Mouse (Mus musculus) kidney, postnatal 0 days (tissue): ENCODE data around the gene Cmip. TPM values are rescaled to one million over a fixed set of nuclear protein-coding genes. Genes with fewer than 3 reads are reported as not detected.
A peak's percentile ranks its signal among the peaks of the same experiment; 100 is the strongest.

Source experiments
- ATAC-seq: fragments of 200-750 bp; cut with Nextera tagmentation; replicated peaks from 2 replicates; pipeline ENCODE4 v1.8.0; 2017; ENCODE audit warnings: low read depth, moderate number of reproducible peaks, moderate TSS enrichment, moderate library complexity; ENCODE audit not compliant: low FRiP score
- DNase-seq: peaks from one replicate; pipeline ENCODE4 v3.0.0-alpha.2; 2016; ENCODE audit warnings: low spot score
- H3K27ac ChIP-seq: fragments of 300-500 bp; sonication (generic); 2 replicates; pipeline ENCODE4 v1.5.1; 2014; ENCODE audit warnings: mild to moderate bottlenecking
- H3K27me3 ChIP-seq: fragments of 300-500 bp; sonication (generic); 2 replicates; pipeline ENCODE4 v1.6.1; 2014; ENCODE audit warnings: low read length, mixed read lengths; ENCODE audit not compliant: insufficient read depth
- H3K36me3 ChIP-seq: fragments of 300-500 bp; sonication (generic); 2 replicates; pipeline ENCODE4 v1.6.1; 2014; ENCODE audit warnings: low read length, mixed read lengths; ENCODE audit not compliant: insufficient read depth
- H3K4me1 ChIP-seq: fragments of 300-500 bp; sonication (generic); replicated peaks from 2 replicates; pipeline ENCODE4 v1.6.1; 2014; ENCODE audit warnings: antibody characterized with exemption, low read length, mixed read lengths; ENCODE audit not compliant: insufficient read depth
- H3K4me2 ChIP-seq: fragments of 300-500 bp; sonication (generic); 2 replicates; pipeline ENCODE4 v1.6.1; 2014; ENCODE audit warnings: mild to moderate bottlenecking, low read length, moderate library complexity, mixed read lengths
- H3K4me3 ChIP-seq: fragments of 300-500 bp; sonication (generic); replicated peaks from 2 replicates; pipeline ENCODE4 v1.5.1; 2014; ENCODE audit warnings: low read depth, low read length
- H3K9ac ChIP-seq: fragments of 300-500 bp; sonication (generic); 2 replicates; pipeline ENCODE4 v1.6.1; 2014; ENCODE audit warnings: low read depth, low read length
- H3K9me3 ChIP-seq: fragments of 300-500 bp; sonication (generic); replicated peaks from 2 replicates; pipeline ENCODE4 v1.6.1; 2016; ENCODE audit warnings: low read length, inconsistent platforms, mixed read lengths
- CTCF ChIP-seq: IDR thresholded peaks from 2 replicates; pipeline ENCODE4 v1.5.1; 2016; ENCODE audit warnings: antibody characterized with exemption, low read depth, mild to moderate bottlenecking, moderate library complexity
- WGBS: fragments of 180-500 bp; shearing (Covaris S2); extraction: QIAGEN DNeasy Blood & Tissue Kit; methylation state at CpG from one replicate; pipeline ENCODE4 v1.1.7; 2014; 5-methylcytosine and 5-hydroxymethylcytosine counted together
- polyA plus RNA-seq: library from polyadenylated mRNA; unstranded; fragments of >200 nt; fragmentation: Nextera tagmentation; extraction: Ambion mirVana; gene quantifications from 2 replicates; pipeline ENCODE4 v1.2.1, GENCODE M21; 2015

Cmip gene
- polyA plus RNA-seq, 1 experiment from 2014 or later: 36.8 TPM

DNA sequence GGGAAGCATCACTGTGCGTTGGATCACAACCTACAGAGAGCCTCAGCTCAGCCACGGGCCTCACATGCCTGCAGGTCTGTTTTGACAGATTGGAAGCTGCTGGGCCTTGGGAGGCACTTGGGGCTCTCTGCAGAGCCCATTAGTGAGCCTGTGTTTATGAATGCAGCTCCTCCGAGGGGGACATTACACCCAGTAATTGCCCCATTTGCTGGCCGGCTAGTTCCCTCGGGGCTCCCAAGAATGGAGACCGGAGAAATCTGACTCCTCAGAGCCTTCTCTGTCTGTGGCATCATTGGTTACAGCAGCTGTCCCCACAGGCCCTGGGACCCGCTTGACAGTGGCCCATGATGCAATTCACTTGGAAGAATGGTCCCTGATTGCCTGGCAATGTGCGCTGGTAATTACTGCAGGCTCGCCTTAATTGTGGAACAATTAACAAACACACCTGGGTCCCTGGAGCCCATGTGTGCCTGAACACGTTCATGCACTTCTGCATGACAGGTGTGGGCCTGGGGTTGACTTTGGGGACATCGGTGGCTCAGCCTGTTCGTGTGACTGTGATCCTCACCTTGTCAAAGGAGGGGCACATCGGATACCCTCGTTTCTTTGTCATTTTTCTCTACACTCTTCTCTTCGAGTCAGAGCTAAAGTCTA, 189.6 kb downstream of the Cmip start:
- TF ChIP-seq CTCF: no peak
- Histone ChIP-seq H3K9me3 (no peaks in the 10 kb centered on the region), H3K27me3 (no peaks in the 10 kb centered on the region), H3K4me3 (no peak overlapping the region), H3K4me1 (no peaks in the 10 kb centered on the region), H3K36me3 (peaks cover 45% of the 10 kb centered on the region; the same call in 1 of the 2 replicates), H3K9ac (no peak overlapping the region), H3K27ac (no peak overlapping the region), H3K4me2 (no peak overlapping the region)
- WGBS: 47% methylated on average over 15 of the region's 15 CpGs
- DNase-seq: no peak
- ATAC-seq: no peak

DNA sequence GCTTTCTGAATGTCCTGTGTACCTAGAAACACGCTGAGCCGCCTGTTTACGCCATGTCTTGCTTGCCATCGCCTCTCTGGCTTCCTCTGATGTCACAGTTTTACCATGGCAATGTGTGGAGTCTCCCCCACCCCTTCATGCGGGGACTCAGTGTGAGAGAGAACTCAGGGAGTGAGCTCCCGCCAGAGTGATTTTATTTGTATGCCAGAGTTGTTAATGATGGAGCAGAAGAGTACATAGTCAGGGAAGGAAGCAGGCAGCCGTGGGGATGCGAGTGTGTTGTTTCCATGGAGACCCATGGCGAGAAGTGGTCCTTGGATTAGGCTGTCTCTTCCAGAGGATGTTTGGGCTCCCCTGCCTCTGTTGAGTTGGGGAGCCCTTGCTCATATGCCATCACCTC, 194.2 kb downstream of the Cmip start:
- no peaks in the 10 kb centered on the region for H3K4me1 ChIP-seq
- 78% methylated on average over 9 of the region's 9 CpGs for WGBS
- DNase-seq: no peak

DNA sequence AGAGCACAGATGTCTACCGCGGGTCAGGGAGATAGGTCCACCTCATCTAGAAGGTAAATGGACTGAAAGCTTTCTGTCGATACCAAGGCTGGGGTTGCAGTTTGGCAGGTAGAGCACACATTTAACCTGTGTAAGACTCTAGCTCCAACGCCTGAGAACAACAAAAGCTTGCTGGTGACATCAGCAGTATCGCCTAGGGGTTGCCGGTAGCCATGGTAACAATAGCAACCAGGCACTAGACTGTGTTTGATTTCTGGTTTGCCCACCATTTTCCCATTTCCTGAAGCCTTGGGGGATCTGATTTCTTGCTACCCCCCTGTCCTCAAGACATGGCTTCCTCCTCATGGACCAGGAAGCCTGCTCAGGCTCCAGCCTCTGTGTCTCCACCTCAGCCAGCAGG, 197.1 kb downstream of the Cmip start:
- no peaks in the 10 kb centered on the region for H3K27me3 ChIP-seq
- ATAC-seq (no peak), DNase-seq (no peak)
- peaks cover 65% of the 10 kb centered on the region for H3K36me3 ChIP-seq
- no peak for TF ChIP-seq CTCF
- H3K9ac ChIP-seq: no peak overlapping the region
- H3K4me2 ChIP-seq: no peak overlapping the region
- no peak overlapping the region for H3K4me3 ChIP-seq
- no peaks in the 10 kb centered on the region for H3K4me1 ChIP-seq
- no peak overlapping the region for H3K27ac ChIP-seq
- H3K9me3 ChIP-seq: no peaks in the 10 kb centered on the region
- WGBS: 83% methylated on average over 6 of the region's 6 CpGs

More for the DNA sequence above, 194.2 kb downstream of the Cmip start:
- Histone ChIP-seq H3K4me3 (no peak overlapping the region), H3K36me3 (peaks cover 71% of the 10 kb centered on the region), H3K27ac (no peak overlapping the region), H3K9me3 (no peaks in the 10 kb centered on the region), H3K9ac (no peak overlapping the region), H3K27me3 (no peaks in the 10 kb centered on the region), H3K4me2 (no peak overlapping the region)
- no peak for ATAC-seq
- no peak for TF ChIP-seq CTCF

DNA sequence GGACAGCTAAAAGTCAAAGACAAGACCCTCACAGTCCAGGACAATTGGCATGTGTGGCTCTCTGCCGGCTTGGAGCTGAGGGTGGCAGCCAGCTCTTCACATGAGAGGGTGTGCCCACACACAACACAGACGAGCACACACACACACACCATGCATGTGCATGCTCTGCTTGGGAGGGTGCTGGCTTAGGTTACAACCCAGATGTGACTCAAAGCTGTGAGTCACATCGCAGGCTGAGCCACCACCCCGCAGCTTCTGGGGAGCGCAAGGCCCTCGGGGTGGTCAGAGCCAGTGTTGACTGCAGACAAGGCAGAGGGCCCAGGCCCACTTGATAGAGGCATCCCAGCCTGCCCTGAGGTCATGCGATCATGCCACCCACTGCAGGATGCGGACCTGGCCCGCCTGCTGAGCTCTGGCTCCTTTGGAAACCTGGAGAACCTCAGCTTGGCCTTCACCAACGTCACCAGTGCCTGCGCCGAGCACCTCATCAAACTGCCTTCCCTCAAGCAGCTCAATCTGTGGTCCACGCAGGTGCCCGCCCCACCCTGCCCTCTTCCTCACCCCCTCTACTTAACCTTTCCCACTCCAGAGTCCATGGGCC, 197.8 kb downstream of the Cmip start:
- Histone ChIP-seq H3K36me3 (peaks cover 63% of the 10 kb centered on the region), H3K9ac (no peak overlapping the region), H3K4me3 (no peak overlapping the region), H3K4me2 (no peak overlapping the region), H3K27ac (no peak overlapping the region), H3K9me3 (no peaks in the 10 kb centered on the region), H3K4me1 (no peaks in the 10 kb centered on the region), H3K27me3 (no peaks in the 10 kb centered on the region)
- 88% methylated on average over 14 of the region's 14 CpGs for WGBS
- ATAC-seq: no peak
- no peak for TF ChIP-seq CTCF
- DNase-seq: no peak

DNA sequence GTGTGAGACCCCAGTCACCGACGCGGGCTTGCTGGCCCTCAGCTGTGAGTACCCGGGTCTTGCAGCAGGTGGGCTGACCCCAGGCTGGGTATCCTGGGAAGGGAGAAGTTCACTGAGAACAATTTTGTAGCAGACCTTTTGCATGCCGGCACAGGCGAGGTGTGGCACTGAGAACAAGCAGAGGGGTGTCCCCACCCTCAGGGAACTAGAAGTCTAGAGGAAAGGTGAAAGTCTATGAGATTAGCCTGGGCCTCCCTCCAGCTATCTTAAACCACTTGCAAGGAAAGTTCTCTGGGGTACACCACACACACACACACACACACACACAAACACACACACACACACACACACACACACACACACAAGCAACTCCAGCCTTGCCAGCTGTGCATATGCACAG, 198.8 kb downstream of the Cmip start:
- Histone ChIP-seq H3K4me3 (no peak overlapping the region), H3K9ac (no peak overlapping the region), H3K9me3 (no peaks in the 10 kb centered on the region), H3K4me1 (no peaks in the 10 kb centered on the region), H3K36me3 (peaks cover 53% of the 10 kb centered on the region), H3K4me2 (no peak overlapping the region), H3K27me3 (no peaks in the 10 kb centered on the region), H3K27ac (no peak overlapping the region)
- ATAC-seq: no peak
- no peak for DNase-seq
- 88% methylated on average over 6 of the region's 6 CpGs for WGBS
- TF ChIP-seq CTCF: no peak

DNA sequence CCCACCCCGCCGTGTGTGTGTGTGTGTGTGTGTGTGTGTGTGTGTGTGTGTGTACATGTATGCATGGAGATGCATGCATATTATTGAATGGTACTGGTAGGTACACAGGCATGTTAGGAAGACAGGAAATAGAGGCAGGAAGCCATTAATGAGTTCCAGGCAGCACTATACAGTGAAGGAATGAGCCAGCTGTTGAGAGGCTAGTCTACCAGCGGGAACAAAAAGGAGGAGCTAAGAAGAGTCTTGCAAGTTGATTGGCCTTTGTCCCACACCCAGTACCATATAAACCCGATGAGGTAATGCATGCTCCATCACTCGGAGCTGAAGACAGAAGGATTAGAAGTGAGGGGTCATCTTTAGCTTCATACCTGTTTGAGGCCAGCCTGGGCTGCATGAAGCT, 201.6 kb downstream of the Cmip start:
- H3K27me3 ChIP-seq: no peaks in the 10 kb centered on the region
- H3K9me3 ChIP-seq: no peaks in the 10 kb centered on the region
- H3K4me1 ChIP-seq: no peaks in the 10 kb centered on the region
- H3K27ac ChIP-seq: no peak overlapping the region
- no peak overlapping the region for H3K4me3 ChIP-seq
- DNase-seq (peak; percentile 60), ATAC-seq (peak; percentile 49; the same call in 1 of the 2 replicates)
- 41% methylated on average over 4 of the region's 5 CpGs for WGBS
- H3K36me3 ChIP-seq: peaks cover 35% of the 10 kb centered on the region
- H3K9ac ChIP-seq: no peak overlapping the region
- no peak overlapping the region for H3K4me2 ChIP-seq
- no peak for TF ChIP-seq CTCF
